27 mouse cellular contexts compared by ENCODE assay signal in genomic region chr10:109132091-109132573, GRCm38 (mm10).
DNase-seq lines count a peak whose midpoint lies in the region; ATAC-seq and TF ChIP-seq lines count a peak whose summit lies in the region.
"Had no signal": no experiment of that assay in that cellular context is flagged by ENCODE, and none has a peak within 500 bp of the region (broad histone marks: within the 10 kb centered on the region; RNA-seq: fewer than 3 reads in every experiment).

No protein-coding gene starts in this region.

- H3K36me3 ChIP-seq in forebrain, postnatal 0 days (ENCODE audit: insufficient read depth) = no peaks in the 10 kb centered on the region
- no peaks in the 10 kb centered on the region for H3K36me3 ChIP-seq in forebrain, embryonic 12.5 days (replicated peaks)
- H3K36me3 ChIP-seq: embryonic facial prominence, embryonic 12.5 days; embryonic facial prominence, embryonic 15.5 days; heart, embryonic 10.5 days; heart, embryonic 13.5 days had no signal

- intact Hi-C loops in left cerebral cortex, adult 2 months (cut with DNase I) = loop anchor here (10.0 kb wide), 1 partner anchor 677 kb away; no protein-coding TSS in a partner anchor
- intact Hi-C loops in left cerebral cortex, postnatal 4 days (cut with DNase I) = no loop called here

- no peak overlapping the region for H3K4me2 ChIP-seq in forebrain, postnatal 0 days (ENCODE audit: low read depth)
- H3K4me2 ChIP-seq in forebrain, embryonic 12.5 days = no peak overlapping the region
- H3K4me2 ChIP-seq: embryonic facial prominence, embryonic 12.5 days; embryonic facial prominence, embryonic 15.5 days; heart, embryonic 13.5 days; hindbrain, embryonic 14.5 days had no signal

- H3K4me3 ChIP-seq in forebrain, postnatal 0 days (ENCODE audit: low read depth, low read length) = no peak overlapping the region
- no peak overlapping the region for H3K4me3 ChIP-seq in forebrain, embryonic 12.5 days (replicated peaks)
- no peak overlapping the region for H3K4me3 ChIP-seq in left cerebral cortex, adult 2 months
- H3K4me3 ChIP-seq: embryonic facial prominence, embryonic 12.5 days; embryonic facial prominence, embryonic 15.5 days; heart, adult 2 months; heart, embryonic 10.5 days; heart, embryonic 13.5 days had no signal

- 53% methylated on average over 8 of the region's 8 CpGs for WGBS in forebrain, postnatal 0 days
- WGBS in forebrain, embryonic 12.5 days = 82% methylated on average over 8 of the region's 8 CpGs

- H3K27ac ChIP-seq in forebrain, postnatal 0 days (ENCODE audit: low read depth, low read length) = no peak overlapping the region
- no peak overlapping the region for H3K27ac ChIP-seq in forebrain, embryonic 12.5 days
- peak overlapping the region; percentile 41 for H3K27ac ChIP-seq in left cerebral cortex, adult 2 months
- H3K27ac ChIP-seq: embryonic facial prominence, embryonic 12.5 days; embryonic facial prominence, embryonic 15.5 days; heart, adult 2 months; heart, embryonic 10.5 days; heart, embryonic 13.5 days; hindbrain, embryonic 14.5 days; hindbrain, postnatal 0 days had no signal

- DNase-seq in forebrain, postnatal 0 days = peak; percentile 18
- no peak for DNase-seq in left cerebral cortex, adult 2 months (ENCODE audit: extremely low spot score in 1 of 2, low spot score in 2 of 2)
- no peak for DNase-seq in left cerebral cortex, postnatal 4 days
- peak; percentile 32 to 33 for DNase-seq in right cerebral cortex, adult 2 months (ENCODE audit: low spot score in 2 of 2)
- no peak for DNase-seq in right cerebral cortex, postnatal 36 days (ENCODE audit: low spot score in 2 of 2)
- DNase-seq in brain, embryonic 18.5 days (ENCODE audit: low read depth, low spot score) = peak; percentile 10
- no peak for DNase-seq in kidney, adult 9 months
- DNase-seq: adrenal gland, adult 2 months; adrenal gland, postnatal 14 days; cerebellum, adult 11 months; cerebellum, adult 2 months; cerebellum, adult 9-11 months; cerebellum, postnatal 25 days; gastrocnemius, postnatal 36 days; heart, adult 2 months; heart, postnatal 14 days; heart, postnatal 4 days had no signal

- peak; percentile 54; the same call in 1 of the 2 replicates for ATAC-seq in forebrain, postnatal 0 days
- ATAC-seq in forebrain, embryonic 12.5 days (ENCODE audit: low FRiP score) = no peak
- ATAC-seq: CD4-positive, CD25-positive, alpha-beta regulatory T cell, adult 4 months; hindbrain, postnatal 0 days; inflammation-experienced regulatory T-cells, adult 6 months; intestine, embryonic 16.5 days had no signal

- no peak for TF ChIP-seq CTCF in forebrain, postnatal 0 days (IDR thresholded peaks at IDR 0.05; ENCODE audit: low read depth)
- TF ChIP-seq CTCF in left cerebral cortex, adult 2 months (IDR thresholded peaks at IDR 0.05) = no peak

- H3K9ac ChIP-seq in forebrain, postnatal 0 days = no peak overlapping the region
- no peak overlapping the region for H3K9ac ChIP-seq in forebrain, embryonic 12.5 days
- H3K9ac ChIP-seq: embryonic facial prominence, embryonic 12.5 days; embryonic facial prominence, embryonic 15.5 days; heart, embryonic 13.5 days; hindbrain, embryonic 14.5 days had no signal

- H3K4me1 ChIP-seq in forebrain, postnatal 0 days (ENCODE audit: insufficient read depth) = no peaks in the 10 kb centered on the region; the same call in 1 of the 2 replicates
- H3K4me1 ChIP-seq in forebrain, embryonic 12.5 days = no peaks in the 10 kb centered on the region
- H3K4me1 ChIP-seq: embryonic facial prominence, embryonic 12.5 days; embryonic facial prominence, embryonic 15.5 days; heart, embryonic 10.5 days; heart, embryonic 13.5 days had no signal

- H3K27me3 ChIP-seq in forebrain, postnatal 0 days (ENCODE audit: insufficient read depth, low read length) = no peaks in the 10 kb centered on the region
- H3K27me3 ChIP-seq in forebrain, embryonic 12.5 days = no peaks in the 10 kb centered on the region
- H3K27me3 ChIP-seq: embryonic facial prominence, embryonic 12.5 days; embryonic facial prominence, embryonic 15.5 days; heart, embryonic 13.5 days had no signal

- no peaks in the 10 kb centered on the region for H3K9me3 ChIP-seq in forebrain, postnatal 0 days (ENCODE audit: low read length)
- H3K9me3 ChIP-seq in forebrain, embryonic 12.5 days = no peaks in the 10 kb centered on the region
- H3K9me3 ChIP-seq: embryonic facial prominence, embryonic 12.5 days; embryonic facial prominence, embryonic 15.5 days; heart, embryonic 10.5 days; heart, embryonic 13.5 days had no signal

Comparison
In these comparisons a context has a peak if more than half of its experiments do, and no peak if none do; other contexts are left out.
1. DNase-seq: peak in forebrain, postnatal 0 days (single experiment), right cerebral cortex, adult 2 months (2 of 2) and brain, embryonic 18.5 days (single experiment); none in left cerebral cortex, adult 2 months (0 of 2), left cerebral cortex, postnatal 4 days (single experiment), right cerebral cortex, postnatal 36 days (0 of 2) and kidney, adult 9 months (single experiment).